Mouse (Mus musculus): Measurements from ENCODE around the gene Farp2. TPM values are rescaled to one million over a fixed set of nuclear protein-coding genes. Genes with fewer than 3 reads are reported as not detected.
A peak's percentile ranks its signal among the peaks of the same experiment; 100 is the strongest.

The Farp2 gene
- total RNA-seq, 2 experiments from 2014 or later: 1.1 to 5.0 TPM

DNA sequence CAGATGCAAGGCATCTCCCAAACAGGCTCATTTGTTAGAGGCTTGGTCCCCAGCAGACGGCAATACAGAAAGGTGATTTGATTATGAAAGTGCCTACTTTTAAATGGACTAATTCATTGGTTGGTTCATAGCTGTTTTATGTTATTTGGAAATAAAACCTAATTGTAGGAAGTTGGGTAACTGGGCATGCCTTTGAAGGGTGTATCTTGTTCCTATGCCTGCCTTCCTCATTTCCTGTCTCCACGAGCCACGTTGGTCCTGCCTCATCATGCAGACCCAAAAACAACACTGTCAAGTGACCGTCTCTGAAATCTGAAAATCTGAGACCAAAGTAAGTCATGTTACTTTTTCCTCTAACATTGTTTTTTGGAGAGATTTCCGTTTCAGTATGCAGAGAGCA lies 39.5 kb downstream of the Farp2 start:
- ATAC-seq (replicated peaks; ENCODE audit: poor library complexity): peak; percentile 64

DNA sequence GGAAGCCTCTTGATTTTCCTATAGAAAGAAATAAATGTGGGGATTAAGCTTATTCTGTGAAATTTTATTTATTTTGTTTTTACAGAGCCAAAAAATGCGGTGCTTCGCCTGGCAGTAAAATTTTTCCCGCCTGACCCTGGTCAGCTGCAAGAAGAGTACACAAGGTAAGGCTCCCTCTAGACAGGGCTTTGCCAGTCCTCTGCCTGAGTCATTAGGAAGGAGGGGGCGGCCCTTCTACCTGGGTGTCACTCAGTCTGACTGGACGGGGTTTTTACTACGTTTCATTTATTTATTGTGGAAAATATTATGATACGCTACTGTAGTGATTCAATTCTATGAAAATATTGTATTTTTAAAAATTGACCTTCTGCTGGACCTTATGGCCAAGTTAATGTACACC lies 51.3 kb downstream of the Farp2 start:
- ATAC-seq (replicated peaks; ENCODE audit: poor library complexity): no peak

DNA sequence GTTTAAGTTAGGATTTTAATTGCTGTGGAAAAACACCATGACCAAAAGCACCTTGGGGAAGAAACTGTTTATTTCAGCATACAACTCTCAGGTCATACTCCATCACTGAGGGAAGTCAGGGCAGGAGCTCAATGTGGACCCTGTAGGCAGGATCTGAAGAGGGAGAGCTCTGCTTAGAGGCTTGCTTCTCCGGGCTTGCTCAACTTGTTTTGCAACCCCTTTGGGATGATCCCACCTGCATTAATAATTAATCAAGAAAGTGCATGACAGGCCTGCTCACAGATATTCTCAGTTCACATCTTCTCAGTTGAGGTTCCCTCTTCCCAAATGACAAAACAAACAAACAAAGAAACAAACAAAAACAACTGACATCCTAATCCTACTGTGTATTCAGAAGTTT lies 51.8 kb downstream of the Farp2 start:
- ATAC-seq (replicated peaks; ENCODE audit: poor library complexity): no peak

DNA sequence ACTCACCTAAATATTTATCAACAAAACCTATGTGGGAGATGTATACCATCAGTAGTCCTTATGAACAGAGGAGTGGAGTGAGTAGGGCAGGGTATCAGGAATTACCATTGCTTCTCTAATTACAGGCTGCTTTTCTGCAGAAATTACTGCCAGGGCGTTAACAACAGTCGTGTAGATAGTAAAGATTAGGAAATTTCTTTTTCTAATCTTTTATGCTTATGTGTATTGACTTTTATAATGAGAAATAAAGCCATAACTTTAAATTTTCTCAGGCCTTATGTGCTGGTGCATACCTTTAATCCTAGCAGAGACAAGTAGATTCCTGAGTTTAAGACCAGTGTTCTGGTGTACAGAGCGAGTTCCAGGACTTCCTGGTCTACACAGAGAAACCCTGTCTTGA lies 52.9 kb downstream of the Farp2 start:
- ATAC-seq (replicated peaks; ENCODE audit: poor library complexity): no peak

DNA sequence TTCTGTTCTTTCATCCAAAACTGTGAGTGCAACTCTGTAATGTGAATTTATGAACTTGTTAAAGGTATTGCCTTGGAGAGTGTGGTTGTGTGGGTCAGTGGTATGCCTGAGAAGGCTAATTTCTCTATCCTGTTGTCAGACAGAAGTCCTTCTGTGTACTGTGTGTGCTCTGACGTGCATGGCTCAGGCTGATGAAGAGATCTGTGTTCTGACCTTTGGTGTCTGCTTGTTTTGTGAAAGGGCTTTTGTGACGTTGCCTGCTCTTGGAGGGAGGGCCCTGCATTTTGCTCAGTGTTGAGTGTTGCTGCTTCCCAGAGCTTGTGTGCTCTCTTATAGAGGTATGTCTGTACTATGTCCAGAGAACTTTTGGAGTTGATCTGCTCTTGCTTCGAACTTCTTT lies 55.1 kb downstream of the Farp2 start:
- no peak for ATAC-seq (replicated peaks; ENCODE audit: poor library complexity)

DNA sequence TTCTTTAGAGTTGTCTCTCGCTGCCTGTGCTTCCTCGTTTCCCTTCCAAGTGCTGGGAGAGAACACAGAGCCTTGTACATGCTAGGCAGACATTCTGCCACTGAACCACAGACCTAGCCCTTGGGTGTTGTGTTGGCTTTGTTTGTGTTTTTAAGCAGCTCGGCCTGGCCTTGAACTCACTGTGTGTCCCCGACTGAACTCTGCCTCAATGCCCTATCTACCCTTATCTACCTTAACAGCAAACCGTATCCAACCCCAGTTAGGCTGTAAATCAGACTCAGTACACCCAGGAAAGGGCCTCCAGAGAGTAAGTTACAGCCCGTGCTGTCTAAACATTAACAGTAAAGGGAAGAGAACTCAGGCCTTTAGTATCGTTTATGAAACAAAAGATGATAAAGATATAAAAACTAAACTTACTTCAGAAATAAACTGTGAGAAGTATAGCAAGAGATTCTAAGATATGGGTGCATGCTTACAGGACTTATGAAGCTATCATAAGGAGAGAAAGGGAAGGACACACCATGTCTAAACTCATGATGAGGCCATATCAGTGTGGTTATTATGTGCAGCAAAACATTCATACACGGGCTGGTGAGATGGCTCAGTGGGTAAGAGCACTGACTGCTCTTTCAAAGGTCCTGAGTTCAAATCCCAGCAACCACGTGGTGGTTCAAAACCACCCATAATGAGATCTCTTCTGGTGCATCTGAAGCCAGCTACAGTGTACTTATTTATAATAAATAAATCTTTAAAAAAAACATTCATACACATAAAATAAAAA lies 56.0 kb downstream of the Farp2 start:
- peak; percentile 87 for ATAC-seq (replicated peaks; ENCODE audit: poor library complexity)

DNA sequence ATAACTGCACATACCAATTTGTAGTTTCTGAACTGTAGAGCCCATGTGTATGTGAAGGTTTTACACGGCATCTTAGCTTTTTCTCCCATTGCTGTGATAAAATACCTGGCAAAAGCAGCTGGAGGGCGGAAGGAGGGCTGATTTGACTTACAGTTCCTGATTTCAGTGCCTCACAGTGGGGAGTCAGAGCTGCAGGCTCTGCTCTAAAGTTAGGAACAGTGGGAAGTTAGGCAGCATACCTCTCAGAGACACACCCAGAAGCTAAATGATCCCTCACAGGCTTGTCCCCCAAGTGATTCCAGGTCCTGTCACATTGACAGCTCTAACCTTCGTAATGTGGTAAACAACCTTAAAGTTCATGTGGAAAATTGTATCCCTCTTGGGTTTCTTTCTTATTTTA lies 65.2 kb downstream of the Farp2 start:
- ATAC-seq (replicated peaks; ENCODE audit: poor library complexity): no peak

DNA sequence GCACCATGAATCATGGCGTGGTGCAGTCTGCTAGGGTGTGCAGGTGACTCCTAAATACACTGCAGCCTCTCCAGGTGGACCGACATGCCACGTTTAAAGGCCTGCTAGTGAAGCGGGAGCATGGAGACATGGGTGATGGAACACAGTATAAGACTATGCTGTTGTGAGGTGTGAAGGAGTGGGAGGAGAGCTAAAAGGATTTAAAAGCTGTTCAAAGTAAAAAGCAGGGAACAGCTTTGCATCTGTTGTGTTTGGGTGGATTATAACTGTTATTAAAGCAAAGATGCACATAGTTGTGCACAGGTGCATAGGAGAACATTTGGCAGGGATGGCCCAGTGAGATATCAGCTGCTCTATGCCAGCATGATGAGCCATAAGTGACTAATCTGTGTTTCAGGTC lies 66.0 kb downstream of the Farp2 start:
- no peak for ATAC-seq (replicated peaks; ENCODE audit: poor library complexity)

DNA sequence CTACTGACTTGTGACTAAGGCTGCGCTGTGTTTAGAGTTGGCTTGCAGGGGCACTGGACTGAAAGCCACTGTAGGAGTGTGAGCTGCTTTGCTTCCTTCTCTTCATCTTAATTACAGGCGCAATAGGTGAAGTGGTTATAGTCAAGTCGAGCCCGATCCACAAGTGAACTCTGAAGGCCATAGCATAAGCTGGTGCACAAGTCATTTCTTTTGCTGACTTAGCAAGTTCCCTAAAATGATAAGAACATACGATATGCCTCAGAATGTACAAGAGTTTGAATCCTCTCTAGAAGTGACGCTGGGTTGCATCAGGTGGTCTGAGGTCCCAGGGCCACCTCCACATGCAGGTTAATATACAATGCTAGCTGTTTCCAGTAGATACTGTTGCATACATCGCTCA lies 69.7 kb downstream of the Farp2 start:
- ATAC-seq (replicated peaks; ENCODE audit: poor library complexity): no peak

DNA sequence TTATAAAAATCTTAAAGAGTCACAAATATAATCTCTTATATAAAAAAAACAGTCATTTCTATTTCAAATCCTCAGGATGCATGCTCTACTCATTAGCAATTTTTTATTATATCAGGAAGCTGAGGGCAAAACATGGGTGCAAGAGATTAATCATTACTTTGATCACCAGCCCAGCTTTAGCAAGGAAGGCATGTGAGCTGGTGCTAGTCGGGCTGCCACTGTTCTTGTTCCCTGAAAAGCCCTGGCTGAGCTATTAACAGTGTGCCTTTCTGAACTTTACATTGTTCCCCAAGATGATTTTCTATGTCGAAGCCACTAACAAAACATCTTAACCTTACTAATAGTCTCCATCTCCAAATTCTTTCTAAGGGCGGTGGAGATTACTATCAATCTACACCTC lies 76.5 kb downstream of the Farp2 start:
- ATAC-seq (replicated peaks; ENCODE audit: poor library complexity): no peak

DNA sequence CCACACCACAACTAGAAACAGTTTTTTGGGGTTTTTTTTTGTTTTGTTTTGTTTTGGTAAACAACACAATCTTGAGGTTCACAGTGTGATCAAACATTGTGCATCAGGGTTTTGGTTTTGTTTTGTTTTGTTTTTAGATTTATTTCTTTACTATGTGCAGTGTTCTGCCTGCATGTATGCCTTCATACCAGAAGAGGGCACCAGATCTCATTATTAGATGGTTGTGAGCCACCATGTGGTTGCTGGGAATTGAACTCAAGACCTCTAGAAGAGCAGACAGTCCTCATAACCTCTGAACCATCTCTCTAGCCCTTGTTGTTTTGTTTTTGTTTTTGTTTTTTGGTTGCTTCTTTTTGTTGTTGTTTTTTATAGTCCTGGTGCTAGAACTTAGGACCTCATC lies 82.1 kb downstream of the Farp2 start:
- ATAC-seq (replicated peaks; ENCODE audit: poor library complexity): no peak

DNA sequence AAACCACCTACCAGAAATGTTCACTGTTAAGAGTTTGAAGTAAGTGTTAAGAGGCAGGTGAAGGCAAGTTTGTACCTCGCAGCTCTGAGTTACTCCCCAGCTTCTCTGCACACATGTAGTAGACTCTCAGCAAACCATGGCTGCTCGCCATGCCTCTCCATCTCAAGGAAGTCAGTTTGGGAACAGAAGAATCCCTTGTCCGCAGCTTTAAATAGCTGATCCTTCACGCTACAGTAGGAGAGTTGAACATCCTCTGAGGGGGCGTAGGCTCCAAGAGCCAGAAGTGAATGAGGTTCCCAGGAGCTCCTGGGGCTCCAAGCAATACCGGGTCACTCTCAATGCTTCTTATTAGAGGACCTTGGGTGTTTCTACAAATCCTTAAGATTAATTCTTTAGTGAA lies 84.0 kb downstream of the Farp2 start:
- no peak for ATAC-seq (replicated peaks; ENCODE audit: poor library complexity)

DNA sequence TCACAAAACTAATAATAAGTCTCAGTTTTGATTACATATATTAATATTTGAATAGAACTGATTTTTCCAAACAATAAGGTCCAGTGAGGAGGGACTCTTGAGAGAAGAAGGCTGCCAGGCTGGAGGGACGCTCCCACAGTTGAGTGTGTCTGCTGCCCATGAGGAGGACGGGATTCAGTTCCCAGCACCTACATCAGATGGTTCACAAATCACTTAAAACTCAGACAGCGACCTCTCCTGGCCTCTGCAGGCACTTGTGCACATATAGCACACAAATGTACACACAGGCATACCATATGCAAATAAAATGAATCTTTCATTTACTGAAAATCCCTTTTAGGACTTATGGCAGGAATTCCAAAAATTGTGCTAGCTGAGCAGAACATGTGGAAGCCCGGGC lies 91.0 kb downstream of the Farp2 start:
- ATAC-seq (replicated peaks; ENCODE audit: poor library complexity): no peak

DNA sequence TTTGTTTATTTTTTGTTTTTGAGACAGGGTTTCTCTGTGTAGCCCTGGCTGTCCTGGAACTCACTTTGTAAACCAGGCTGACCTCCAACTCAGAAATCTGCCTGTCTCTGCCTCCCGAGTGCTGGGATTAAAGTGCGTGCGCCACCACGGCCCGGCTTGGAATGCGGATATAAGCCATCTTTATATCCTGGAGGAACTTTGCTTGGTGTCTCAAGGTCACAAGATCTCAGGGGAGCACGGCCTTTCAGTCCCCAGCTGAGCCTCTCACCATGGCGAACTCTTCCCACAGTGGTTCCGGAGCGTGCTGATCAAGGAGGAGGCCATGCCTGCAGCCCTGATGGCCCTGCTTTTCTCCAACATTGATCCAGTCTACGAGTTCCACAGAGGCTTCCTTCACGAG lies 92.0 kb downstream of the Farp2 start:
- no peak for ATAC-seq (replicated peaks; ENCODE audit: poor library complexity)

DNA sequence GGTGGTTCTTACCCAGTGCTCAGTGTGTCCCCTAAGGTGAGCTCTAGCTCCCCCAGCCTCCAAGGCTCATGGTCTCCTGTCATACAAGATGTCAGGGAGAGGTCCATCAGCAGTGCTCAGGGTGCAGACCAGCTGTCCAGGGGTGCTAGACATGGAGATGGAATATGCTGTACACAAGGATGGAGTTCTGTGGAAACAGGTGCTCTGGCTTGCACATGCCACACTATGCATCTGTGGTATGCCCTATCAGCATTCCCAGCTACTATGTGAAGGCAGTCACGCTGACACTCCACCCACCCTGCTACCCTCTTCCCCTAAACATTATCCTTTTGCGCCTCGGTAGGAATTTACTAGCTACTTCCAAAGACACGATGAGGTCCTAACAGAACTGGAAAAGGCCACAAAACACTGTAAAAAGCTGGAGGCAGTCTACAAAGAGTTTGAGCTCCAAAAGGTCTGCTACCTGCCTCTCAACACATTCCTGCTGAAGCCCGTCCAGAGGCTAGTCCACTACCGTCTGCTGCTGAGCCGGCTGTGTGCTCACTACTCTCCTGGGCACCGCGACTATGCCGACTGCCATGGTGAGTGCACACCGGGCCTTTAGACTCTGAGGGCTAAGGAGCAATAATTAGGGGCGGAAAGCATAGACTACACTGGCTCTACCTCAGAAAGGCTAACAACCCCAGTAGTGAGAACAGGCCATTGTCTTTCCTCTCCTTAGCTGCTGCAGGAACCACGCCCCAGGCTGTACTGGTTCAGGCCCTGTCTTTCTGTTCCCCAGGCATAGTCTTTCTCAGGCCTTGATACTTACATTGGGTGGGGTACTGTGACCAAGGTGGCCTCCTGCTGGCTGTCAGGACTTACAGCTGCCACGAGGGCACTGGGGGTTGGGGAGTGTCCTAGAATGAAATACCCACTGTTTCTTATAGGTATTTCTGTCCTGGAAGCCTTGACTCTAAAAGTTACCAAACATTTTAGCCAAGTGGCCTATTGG lies 95.5 kb downstream of the Farp2 start:
- ATAC-seq (replicated peaks; ENCODE audit: poor library complexity): peak; percentile 66

DNA sequence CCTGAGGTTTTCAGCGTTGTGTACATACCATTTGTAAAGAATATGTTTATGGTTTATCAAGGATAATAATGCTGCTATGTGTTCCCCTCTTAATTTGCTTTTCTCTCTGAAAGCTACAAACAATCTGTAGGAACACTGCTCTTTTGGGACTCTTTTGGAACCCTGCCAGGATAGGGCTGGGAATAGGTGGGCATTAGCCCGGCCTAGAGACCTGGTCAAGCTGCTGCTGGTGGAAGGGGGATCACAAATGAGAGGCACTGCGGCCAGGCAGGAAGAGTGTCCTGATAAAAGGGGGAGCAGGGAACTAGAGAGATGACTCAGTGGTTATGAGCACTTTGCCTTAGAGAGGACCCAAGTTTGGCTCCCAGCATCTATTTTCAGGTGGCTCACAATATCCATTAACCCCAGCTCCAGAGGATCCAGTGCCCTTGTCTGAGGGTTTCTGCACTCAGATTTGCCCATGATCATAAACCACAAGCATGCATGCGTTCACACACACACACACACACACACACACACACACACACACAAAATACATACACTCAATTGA lies 96.9 kb downstream of the Farp2 start:
- no peak for ATAC-seq (replicated peaks; ENCODE audit: poor library complexity)

DNA sequence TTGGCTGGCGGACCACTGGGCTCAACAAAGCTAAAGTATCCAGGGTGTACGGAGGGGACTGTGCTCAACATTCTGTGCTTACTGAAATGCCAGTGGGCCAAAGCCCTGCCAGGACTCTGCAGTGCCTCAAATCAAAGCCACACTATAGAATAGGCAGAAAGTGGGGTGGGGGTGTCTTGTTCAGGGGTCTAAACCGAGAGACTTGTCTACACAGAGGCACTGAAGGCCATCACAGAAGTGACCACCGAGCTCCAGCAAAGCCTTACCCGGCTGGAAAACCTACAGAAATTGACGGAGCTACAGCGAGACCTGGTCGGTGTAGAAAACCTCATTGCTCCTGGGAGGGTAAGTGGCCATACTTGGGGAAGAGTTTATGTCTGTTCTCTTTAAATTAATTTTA lies 97.9 kb downstream of the Farp2 start:
- no peak for ATAC-seq (replicated peaks; ENCODE audit: poor library complexity)

DNA sequence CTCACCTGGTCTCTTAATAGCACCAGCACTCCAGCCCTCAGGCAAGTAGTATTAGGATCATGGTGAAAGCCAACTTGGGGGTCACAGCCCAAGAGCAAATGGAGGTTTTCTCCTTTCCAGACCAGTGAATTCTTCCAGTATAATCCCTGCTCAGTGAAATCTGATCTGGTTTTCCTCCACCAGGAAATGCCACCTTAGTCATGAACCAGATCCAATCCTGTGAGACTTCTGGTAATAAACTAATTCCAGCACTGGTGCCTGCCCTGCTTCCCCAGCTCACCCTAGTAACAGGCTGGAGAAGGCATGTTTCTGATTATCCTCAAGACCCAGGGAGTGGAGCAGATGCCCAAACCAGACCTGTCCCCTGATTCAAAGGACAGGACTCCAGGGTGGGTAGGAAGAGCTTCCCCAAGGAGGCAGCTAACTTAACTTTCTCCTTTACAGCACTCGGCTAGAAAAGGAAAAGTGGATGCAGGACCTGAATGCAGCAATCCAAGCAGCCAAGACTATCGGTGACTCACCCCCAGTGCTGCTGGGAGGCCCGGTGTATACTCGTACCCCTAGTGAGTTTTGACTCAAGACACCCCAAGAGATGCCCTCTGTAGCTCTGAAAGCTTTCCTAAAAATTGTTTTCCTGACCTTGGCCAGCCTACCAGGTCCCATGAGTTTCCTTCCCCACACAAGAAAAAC lies 106.3 kb downstream of the Farp2 start:
- no peak for ATAC-seq (replicated peaks; ENCODE audit: poor library complexity)

DNA sequence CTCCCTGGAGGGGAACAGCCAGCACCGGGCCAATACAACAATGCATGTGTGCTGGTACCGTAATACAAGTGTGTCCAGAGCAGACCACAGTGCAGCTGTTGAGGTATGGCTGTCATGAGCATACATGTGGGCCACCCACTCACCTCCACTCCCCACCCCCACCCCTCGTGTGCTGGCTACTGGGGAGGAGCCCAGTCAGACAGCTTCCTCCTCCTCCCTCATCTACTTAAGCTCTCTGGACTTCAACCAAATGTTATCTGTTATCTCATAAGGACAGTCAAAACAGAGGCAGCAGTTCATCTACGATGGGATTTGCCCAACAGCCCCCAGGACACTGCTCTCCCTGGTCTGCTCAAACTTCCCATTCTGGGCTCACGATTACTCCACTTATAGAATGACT lies 107.1 kb downstream of the Farp2 start:
- ATAC-seq (replicated peaks; ENCODE audit: poor library complexity): peak; percentile 81

DNA sequence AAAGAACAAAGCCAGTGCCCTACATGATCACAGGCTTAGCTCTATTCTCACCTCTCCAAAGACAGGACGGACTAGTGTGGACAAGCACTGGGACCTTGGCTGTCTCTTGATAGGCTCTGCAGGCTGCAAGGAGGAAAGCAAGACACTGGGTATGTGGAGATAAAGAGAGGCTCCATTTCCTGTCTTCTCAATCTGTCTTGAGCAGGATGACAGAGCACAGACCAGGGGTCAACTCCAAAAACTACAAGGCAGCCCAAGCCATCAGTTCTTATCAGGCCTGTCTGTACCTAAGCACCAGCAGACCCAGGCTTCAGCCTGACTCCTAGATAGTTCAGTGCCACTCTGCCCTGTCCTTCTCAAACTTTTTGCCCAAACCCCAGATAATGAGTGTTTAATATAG lies 112.6 kb downstream of the Farp2 start:
- ATAC-seq (replicated peaks; ENCODE audit: poor library complexity): peak; percentile 88

DNA sequence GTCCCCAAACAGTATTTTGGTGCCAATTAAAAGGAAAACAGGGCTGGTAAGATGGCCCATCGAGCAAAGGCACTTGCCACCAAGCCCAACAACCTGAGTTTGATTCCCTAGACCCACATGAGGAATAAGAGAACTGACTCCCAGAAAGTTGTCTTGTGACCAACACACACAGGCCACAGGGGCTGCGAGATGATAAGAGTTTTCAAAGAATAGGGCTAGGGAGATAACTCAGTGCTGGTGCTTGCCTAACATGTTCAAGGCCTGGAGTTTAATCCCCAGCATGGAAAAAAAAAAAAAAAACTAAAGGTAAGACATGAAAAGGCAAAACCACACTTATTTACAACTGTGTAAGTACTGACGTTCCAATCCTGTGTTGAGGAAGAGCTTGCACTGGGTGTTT lies 118.9 kb downstream of the Farp2 start:
- no peak for ATAC-seq (replicated peaks; ENCODE audit: poor library complexity)

Data from megakaryocyte progenitor cell, adult 5-6 weeks (primary cell).